Mouse (Mus musculus) liver, postnatal 0 days (tissue): Measurements from ENCODE around the gene Myo1g.

Source experiments
- CTCF ChIP-seq: sonication (generic); IDR thresholded peaks from 2 replicates; pipeline ENCODE4 v1.5.1; 2016; ENCODE audit warnings: antibody characterized with exemption, low read depth
- EP300 ChIP-seq: IDR thresholded peaks from 2 replicates; pipeline ENCODE4 v1.6.1; 2016; ENCODE audit warnings: antibody characterized with exemption, low read depth, mild to moderate bottlenecking

DNA sequence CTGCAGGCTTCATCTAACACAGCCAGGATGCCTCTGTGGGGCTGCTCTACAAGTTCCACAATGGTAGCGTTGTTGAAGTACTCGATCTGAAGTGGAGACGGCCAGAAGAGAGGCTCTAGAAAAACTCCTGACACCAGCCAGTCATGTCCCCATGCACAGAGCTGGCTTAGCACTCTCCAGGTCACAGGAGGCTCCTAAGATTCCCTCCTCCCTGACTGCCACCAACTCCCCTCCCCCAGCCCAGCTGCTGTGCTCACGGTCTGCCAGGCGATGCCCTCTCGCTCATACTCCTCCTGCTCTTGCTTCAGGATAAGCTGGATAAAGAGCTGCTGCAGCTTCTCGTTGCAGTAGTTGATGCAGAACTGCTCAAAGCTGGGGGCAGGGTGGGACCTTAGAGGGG, 5.9 kb downstream of the Myo1g start:
- TF ChIP-seq CTCF (no peak), EP300 (no peak)
